Mouse (Mus musculus) lung, adult 2 months (tissue): ENCODE measurements around the gene Olfr1131. TPM values are rescaled to one million over a fixed set of nuclear protein-coding genes. Genes with fewer than 3 reads are reported as not detected.
"Not testable (repeated sequence)": the region's sequence is repeated elsewhere in the genome, so short reads cannot be mapped to it uniquely, and the experiment has no call there.

Experiments
- DNase-seq: peaks from one replicate; pipeline ENCODE4 v3.0.0; 2022
- H3K4me1 ChIP-seq: fragments of 200-500 bp; 2 replicates; pipeline ENCODE4 v1.6.1; 2011; ENCODE audit warnings: low read length; ENCODE audit not compliant: control insufficient read depth, insufficient read depth
- H3K4me3 ChIP-seq: fragments of 200-500 bp; replicated peaks from 2 replicates; pipeline ENCODE3; 2011; ENCODE audit warnings: low read depth, mild to moderate bottlenecking, control low read depth, low read length; ENCODE audit errors: extremely low read depth
- CTCF ChIP-seq: fragments of 200-500 bp; IDR thresholded peaks from 2 replicates; pipeline ENCODE4 v1.5.1; 2011; ENCODE audit warnings: mild to moderate bottlenecking, low read length, control low read depth; ENCODE audit not compliant: insufficient read depth
- POLR2A ChIP-seq: fragments of 200-500 bp; IDR thresholded peaks from 2 replicates; pipeline ENCODE4 v1.6.1; 2011; ENCODE audit warnings: low read depth, mild to moderate bottlenecking, control low read depth, low read length, borderline replicate concordance; ENCODE audit errors: extremely low read depth
- WGBS: fragments of 180-500 bp; shearing (Covaris S2); methylation state at CpG from one replicate; pipeline ENCODE4 v1.1.7; 2018; 5-methylcytosine and 5-hydroxymethylcytosine counted together
- polyA plus RNA-seq: library from polyadenylated mRNA; depleted of rRNA; stranded (reverse); fragments of >200 nt; gene quantifications from 2 replicates; pipeline ENCODE4 v1.2.3, GENCODE M21; 2012; rRNA removed

Gene Olfr1131
- polyA plus RNA-seq, result not detected in 2 replicates

DNA sequence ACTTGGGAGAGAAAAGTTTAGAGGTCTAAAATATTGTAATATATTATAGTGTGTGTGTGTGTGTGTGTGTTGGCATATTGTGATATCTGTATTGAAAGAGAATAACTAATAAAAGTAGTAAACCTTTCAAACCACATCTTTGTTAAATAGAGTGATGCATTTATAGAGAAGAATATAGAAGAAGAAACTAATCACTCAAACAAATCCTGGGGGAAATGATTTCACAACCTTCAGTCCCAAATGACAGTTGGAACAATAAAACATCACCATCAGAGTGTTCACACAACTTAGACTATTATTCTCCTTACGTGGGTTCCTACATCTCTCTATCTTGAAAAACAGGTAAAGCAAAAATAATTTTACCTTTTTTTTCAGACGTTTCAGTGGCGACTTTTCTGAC is at the start of gene Olfr1131:
TSS of gene Olfr1131 (plus strand) at position 301 of the 400 bp plus-strand sequence.
- Histone ChIP-seq H3K4me3 (no peak within 1 kb of the TSS), H3K4me1 (no peaks in the 10 kb centered on the region)
- WGBS, result 57% methylated on average over 3 of the region's 3 CpGs
- no peak for DNase-seq
- no peak for TF ChIP-seq CTCF
- no peak for TF ChIP-seq POLR2A

DNA sequence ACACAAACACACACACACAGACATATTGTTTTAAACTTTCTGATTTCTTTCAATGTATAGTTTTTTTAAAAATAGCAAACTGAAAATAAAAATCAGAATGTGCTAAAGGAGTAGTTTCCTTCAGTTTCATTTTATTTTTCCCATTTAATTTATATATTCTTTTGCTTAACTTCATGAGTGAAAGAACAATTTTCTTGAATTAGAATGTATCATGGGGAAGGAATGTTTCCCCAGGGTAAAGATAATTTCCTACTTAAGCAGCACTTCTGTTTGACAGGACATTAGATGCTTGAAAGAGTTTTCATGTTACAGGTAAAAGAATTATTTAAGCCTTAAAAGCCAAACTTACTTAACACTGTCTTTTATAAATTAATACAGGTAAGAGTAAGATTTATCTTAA is 21.0 kb upstream of the Olfr1131 start, which contains the start of gene Olfr1130:
TSS of gene Olfr1130 (plus strand) at position 301 of the 400 bp plus-strand sequence.
- not testable (repeated sequence) for DNase-seq, H3K4me1 ChIP-seq, H3K4me3 ChIP-seq

DNA sequence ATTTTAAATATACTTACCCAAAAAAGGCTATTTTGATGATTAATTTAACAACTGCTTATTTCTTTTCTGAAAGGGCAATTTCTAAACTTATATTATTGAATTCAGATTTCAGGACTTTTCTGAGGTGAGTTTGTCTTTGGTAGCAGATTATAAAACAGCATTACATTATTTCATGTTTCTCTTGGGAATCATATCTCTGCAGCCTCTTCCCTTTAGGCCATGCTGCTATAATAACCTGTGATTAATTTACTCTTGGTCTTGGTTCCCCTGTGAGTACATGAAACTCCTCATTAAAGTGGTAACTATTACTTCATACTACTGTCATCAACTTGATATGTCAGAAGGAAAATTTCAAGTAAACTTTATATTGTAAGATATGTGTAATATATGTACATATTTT is 10.5 kb downstream of the Olfr1131 start, which contains the start of gene Olfr1132:
TSS of gene Olfr1132 (minus strand) at position 101 of the 400 bp plus-strand sequence.
- DNase-seq, result no peak
- TF ChIP-seq POLR2A, result no peak
- TF ChIP-seq CTCF, result no peak
- Histone ChIP-seq H3K4me1 (no peaks in the 10 kb centered on the region), H3K4me3 (no peak within 1 kb of the TSS)

DNA sequence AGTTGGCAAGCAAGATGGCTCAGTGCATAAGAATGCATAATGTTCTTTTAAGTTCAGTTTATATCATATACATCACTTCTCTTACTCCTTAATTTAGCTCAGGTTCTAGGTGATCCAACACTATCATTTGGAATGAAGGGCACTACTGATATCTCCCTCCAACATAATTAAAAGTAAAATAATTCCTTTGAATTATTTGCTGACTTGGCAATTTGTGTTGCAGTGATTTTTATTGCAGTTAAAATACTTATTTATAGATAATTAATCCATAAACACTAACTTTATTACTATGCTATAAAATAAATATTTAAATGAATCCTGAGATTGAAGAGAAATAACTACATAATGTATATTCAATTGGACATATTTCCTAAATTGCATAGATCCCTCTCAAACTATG is 15.5 kb downstream of the Olfr1131 start:
- Histone ChIP-seq H3K4me3 (no peak overlapping the region), H3K4me1 (no peaks in the 10 kb centered on the region)
- no peak for DNase-seq
- TF ChIP-seq CTCF (no peak), POLR2A (no peak)

DNA sequence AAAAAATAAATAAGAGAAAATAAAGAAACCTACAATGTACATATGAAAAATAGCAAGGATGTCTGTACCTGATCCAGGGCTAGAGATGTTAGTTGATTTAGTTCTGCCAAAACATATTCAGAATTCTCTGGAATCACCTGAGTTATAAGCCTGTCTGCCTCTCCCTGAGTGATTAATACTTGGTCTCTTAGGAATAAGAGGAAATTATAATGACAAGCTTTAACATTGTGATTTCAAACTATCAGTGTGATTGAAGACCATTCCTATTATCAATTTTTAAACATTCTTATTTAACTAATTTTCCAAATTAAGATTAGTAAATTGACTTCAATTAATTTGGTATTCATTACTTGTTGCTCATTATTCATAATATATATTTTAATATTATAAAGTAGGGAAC is 20.4 kb downstream of the Olfr1131 start, which contains the start of gene Olfr1133:
TSS of gene Olfr1133 (minus strand) at position 101 of the 400 bp plus-strand sequence.
- H3K4me3 ChIP-seq, result no peak within 1 kb of the TSS
- TF ChIP-seq CTCF, result no peak
- no peak for TF ChIP-seq POLR2A
- no peaks in the 10 kb centered on the region for H3K4me1 ChIP-seq
- DNase-seq, result no peak

DNA sequence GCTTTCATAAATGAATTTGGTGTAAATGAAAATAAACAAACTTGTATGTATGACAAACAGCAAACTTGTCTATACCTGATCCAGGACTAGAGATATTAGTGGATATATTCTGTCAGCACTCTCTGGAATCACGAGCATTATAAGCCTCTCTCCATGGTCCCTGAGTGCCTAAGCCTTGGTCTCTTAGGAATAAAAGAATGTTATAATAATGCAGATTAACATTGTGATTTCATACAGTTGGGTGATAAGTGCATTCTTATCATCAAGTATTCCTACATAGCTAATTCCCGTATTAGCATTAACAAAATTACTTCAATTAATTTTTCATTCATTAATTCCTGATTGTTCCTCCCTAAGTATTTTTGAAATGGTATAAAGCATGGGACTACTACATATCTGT is 31.5 kb downstream of the Olfr1131 start, which contains the start of gene Olfr1134:
TSS of gene Olfr1134 (minus strand) at position 101 of the 400 bp plus-strand sequence.
- no peak for DNase-seq
- 66% methylated on average over 2 of the region's 2 CpGs for WGBS
- TF ChIP-seq POLR2A, result no peak
- no peak for TF ChIP-seq CTCF
- no peak within 1 kb of the TSS for H3K4me3 ChIP-seq
- no peaks in the 10 kb centered on the region for H3K4me1 ChIP-seq

DNA sequence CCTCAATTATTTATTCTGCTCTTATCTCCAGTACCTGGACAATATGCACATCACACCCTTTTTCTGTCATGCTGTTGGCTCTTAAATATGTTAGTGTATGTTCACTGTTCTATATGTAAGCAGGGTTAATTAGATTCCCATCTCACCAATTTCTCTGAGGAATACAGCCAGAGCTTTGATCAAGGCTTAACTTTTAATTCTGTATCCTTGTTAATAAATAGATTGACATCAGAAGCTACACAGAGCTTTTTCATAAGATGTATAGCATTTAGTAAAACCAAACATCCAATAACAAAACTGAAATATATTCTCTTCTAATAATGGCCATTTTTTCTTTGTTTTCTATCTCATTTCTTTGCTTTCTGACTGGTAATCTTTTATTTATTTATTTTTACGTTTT is 46.7 kb downstream of the Olfr1131 start, which contains the start of gene Olfr1135:
TSS of gene Olfr1135 (minus strand) at position 101 of the 400 bp plus-strand sequence.
- TF ChIP-seq CTCF (no peak), POLR2A (no peak)
- no peaks in the 10 kb centered on the region for H3K4me1 ChIP-seq
- no peak within 1 kb of the TSS for H3K4me3 ChIP-seq
- WGBS, result 6% methylated on average over 1 of the region's 1 CpGs
- DNase-seq, result no peak

Other genes with a start within 250 kb of the Olfr1131 start
- gene Olfr1122, start 241.3 kb upstream of the Olfr1131 start, polyA plus RNA-seq, result not detected in 2 replicates
- not detected in 2 replicates for gene Olfr1123, start 210.5 kb upstream of the Olfr1131 start, polyA plus RNA-seq
- gene Olfr1124, start 196.8 kb upstream of the Olfr1131 start, polyA plus RNA-seq, result not detected in 2 replicates
- gene Olfr1126, start 173.1 kb upstream of the Olfr1131 start, polyA plus RNA-seq, result not detected in 2 replicates
- gene Pramel7, start 130.0 kb upstream of the Olfr1131 start, polyA plus RNA-seq, result not detected in 2 replicates
- gene Pramel6, start 120.5 kb upstream of the Olfr1131 start, polyA plus RNA-seq, result not detected in 2 replicates
- not detected in 2 replicates for gene Olfr153, start 95.3 kb upstream of the Olfr1131 start, polyA plus RNA-seq
- gene Olfr1128, start 81.6 kb upstream of the Olfr1131 start, polyA plus RNA-seq, result not detected in 2 replicates
- gene Olfr1129, start 53.2 kb upstream of the Olfr1131 start, polyA plus RNA-seq, result not detected in 2 replicates
- not detected in 2 replicates for gene Olfr1130, start 20.9 kb upstream of the Olfr1131 start, polyA plus RNA-seq
- gene Olfr1132, start 10.4 kb downstream of the Olfr1131 start, polyA plus RNA-seq, result not detected in 2 replicates
- gene Olfr1133, start 20.3 kb downstream of the Olfr1131 start, polyA plus RNA-seq, result not detected in 2 replicates
- gene Olfr1134, start 31.4 kb downstream of the Olfr1131 start, polyA plus RNA-seq, result not detected in 2 replicates
- not detected in 2 replicates for gene Olfr1135, start 46.6 kb downstream of the Olfr1131 start, polyA plus RNA-seq
- gene Olfr1136, start 66.8 kb downstream of the Olfr1131 start, polyA plus RNA-seq, result not detected in 2 replicates
- not detected in 2 replicates for gene Olfr1137, start 86.1 kb downstream of the Olfr1131 start, polyA plus RNA-seq
- gene Olfr1138, start 112.9 kb downstream of the Olfr1131 start, polyA plus RNA-seq, result not detected in 2 replicates
- not detected in 2 replicates for gene Olfr1140, start 116.6 kb downstream of the Olfr1131 start, polyA plus RNA-seq
- not detected in 2 replicates for gene Olfr1141, start 126.9 kb downstream of the Olfr1131 start, polyA plus RNA-seq
- not detected in 2 replicates for gene Olfr152, start 152.4 kb downstream of the Olfr1131 start, polyA plus RNA-seq
- not detected in 2 replicates for gene Olfr1143, start 173.5 kb downstream of the Olfr1131 start, polyA plus RNA-seq
- gene Olfr1145, start 182.7 kb downstream of the Olfr1131 start, polyA plus RNA-seq, result not detected in 2 replicates
- not detected in 2 replicates for gene Olfr1148, start 203.4 kb downstream of the Olfr1131 start, polyA plus RNA-seq
- gene Olfr1150-ps1, start 216.9 kb downstream of the Olfr1131 start, polyA plus RNA-seq, result not detected in 2 replicates
- gene Olfr1151, start 228.8 kb downstream of the Olfr1131 start, polyA plus RNA-seq, result not detected in 2 replicates
- gene Olfr1152, start 239.4 kb downstream of the Olfr1131 start, polyA plus RNA-seq, result not detected in 2 replicates